Mouse (Mus musculus) embryonic stem cell, embryonic (primary cell): ENCODE measurements around the gene BC055324.
"Not testable (repeated sequence)": the region's sequence is repeated elsewhere in the genome, so short reads cannot be mapped to it uniquely, and the experiment has no call there.

Source experiments
- CTCF ChIA-PET, 4 experiments: fragments of 300-600 bp in 2 of 4; fragments of 350-600 bp in 2 of 4; sonication (Branson Sonifier 250); formaldehyde crosslinking; loops; one replicate each; lab custom pipeline; 2022; ENCODE audit warnings: inconsistent platforms in 2 of 4; lab: Charles Lee
- POLR2A ChIA-PET, 4 experiments: fragments of 300-600 bp in 2 of 4; fragments of 350-600 bp in 2 of 4; sonication (Branson Sonifier 250); formaldehyde crosslinking; loops; one replicate each; lab custom pipeline; 2022; ENCODE audit warnings: antibody characterized with exemption in 4 of 4, inconsistent platforms in 1 of 4; lab: Charles Lee

BC055324 gene

DNA sequence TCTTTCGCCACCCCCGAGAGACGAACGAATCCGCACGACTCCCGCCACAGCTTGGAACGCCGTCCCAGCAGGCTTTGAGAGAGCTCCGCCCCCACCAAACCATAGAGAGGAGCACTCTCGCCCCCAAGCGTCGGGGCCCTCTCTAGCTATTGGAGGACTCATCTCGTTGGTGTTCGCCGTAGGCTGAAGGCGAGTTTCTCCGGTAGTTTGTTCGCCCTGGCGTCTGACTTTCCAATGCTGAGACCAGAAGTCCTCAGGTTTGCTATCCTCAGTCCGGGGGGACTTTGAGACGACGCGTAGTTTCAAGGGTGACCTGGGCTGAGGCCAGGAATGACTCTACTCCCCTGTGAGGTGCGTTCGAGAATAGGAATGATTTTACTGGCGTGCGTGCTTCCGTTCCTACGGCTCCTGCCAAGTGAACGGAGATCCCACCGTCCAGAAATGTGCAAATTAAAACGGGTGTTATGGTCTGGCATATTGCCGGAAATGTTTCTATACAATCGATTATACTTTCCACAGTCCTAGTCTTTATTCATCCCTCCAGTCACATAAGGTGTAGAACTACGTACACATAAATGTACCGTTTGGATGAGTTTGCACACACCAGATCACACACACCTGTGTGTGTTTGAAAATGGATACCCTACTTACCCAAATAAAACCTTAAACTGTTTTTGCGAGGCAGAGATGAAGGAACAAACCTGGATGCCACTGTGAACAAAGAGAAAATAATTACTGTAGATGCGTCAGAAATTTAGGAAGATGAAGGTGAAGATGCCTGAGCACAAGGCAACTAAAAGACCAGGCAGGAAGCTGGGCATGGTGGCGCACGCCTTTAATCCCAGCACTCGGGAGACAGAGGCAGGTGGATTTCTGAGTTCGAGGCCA lies at the start of gene BC055324, which contains the start of gene Mettl18:
Gene BC055324 (minus strand): TSS at position 76 of the 888 bp plus-strand sequence.
Gene Mettl18 (plus strand): TSS at position 169 of the 888 bp plus-strand sequence.
- POLR2A ChIA-PET = interaction anchor here (0.6 to 2.7 kb wide), 35 partner anchors 9 to 1465 kb away, joined by 3 to 15 read pairs (median 4); partner anchors contain the start of genes Blzf1 (in 2 of the 4), Kifap3 (in 2 of the 4), Dcaf6 (in 1 of the 4) and Mpc2 (in 1 of the 4)
- CTCF ChIA-PET = interaction anchor here (0.6 to 1.4 kb wide), 8 partner anchors 26 to 1436 kb away, joined by 3 to 9 read pairs (median 4); no protein-coding TSS in a partner anchor

GRCm38 (mm10) chr1:164043549-164043948 lies 49.0 kb upstream of the BC055324 start:
- ChIA-PET POLR2A (no interaction called here), CTCF (interaction anchor here in 1 of 4 experiments (1.0 kb wide), 1 partner anchor 95 kb away, joined by 3 read pairs; no protein-coding TSS in a partner anchor)

DNA sequence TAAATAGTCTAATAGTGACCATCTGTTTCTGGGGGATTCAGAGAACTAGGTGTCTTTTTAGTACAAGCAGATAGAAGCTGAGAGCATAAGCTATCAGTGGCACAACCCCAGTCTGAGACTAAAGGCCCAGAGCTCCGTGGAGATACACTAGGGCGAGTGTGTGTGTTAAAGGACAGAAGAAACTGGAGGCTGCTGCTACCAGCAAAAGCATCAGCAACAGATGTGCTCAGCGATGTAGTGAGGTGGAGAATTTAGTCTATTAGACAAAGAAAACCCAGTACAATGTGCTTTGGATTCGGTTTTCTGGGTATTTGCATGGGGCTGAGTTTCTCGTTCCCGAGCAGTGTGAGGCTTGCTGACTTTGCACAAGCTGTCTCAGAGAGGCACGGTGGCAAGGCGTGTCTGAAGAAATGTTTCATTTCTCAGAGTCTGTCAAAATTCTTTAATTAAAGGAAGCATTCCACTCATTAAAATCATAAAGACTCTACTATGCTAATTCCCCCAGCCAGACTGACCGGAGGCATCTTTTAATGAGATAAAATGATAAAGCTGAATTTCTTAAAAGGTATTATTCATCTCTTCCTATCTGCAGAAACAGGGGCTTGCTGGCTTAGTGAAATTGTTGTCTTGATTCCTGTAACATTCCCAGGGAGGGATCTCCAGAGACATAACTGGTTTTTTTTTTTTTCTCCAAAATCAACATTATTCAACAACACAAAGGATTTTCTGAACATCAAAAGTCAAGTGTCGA lies 46.0 kb upstream of the BC055324 start:
- CTCF ChIA-PET = interaction anchor here in 2 of 4 experiments (0.9 to 2.6 kb wide), 2 partner anchors 13 to 98 kb away, joined by 3 to 7 read pairs; no protein-coding TSS in a partner anchor
- POLR2A ChIA-PET = no interaction called here

DNA sequence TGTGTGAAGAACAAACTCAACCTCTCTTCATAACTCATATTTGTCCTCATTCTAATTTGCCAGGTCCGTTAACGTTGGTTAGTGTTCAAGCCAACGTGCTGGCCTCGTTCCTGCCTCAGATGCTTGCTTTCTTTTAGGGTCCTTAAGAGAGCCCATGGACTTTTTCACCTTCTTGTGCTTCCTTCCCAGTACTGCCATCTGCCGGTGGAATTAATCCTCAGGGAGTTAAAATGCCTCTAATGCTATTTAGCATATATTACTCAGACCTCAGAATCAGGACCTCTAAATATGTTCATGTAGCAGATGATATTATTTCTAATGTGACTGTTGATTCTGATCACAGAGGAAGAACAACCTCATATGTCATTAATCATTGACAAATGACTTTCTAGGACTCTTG lies 32.8 kb upstream of the BC055324 start:
- CTCF ChIA-PET = interaction anchor here in 1 of 4 experiments (1.0 kb wide), 1 partner anchor 33 kb away, joined by 4 read pairs; the partner anchor contains the start of genes BC055324 and Mettl18

DNA sequence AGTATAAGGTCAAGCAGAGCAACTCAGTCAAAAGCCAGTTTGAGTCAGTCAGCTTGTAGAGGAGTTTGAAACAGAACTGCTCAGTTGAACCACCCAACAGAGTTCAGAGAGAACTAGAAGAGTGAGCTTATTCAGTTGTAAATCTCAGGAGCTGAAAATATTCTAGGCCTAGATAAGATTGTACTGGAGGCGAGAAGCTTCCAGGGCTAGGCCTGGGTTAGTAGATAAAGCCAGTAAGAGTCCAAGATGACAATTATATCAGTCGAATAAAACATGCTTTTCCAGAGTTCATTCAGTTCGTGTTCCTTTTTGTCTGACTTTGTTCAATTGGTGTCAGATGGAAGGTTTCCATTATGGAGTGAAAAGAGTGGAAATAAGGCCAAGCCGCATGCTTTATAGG lies 31.1 kb upstream of the BC055324 start:
- ChIA-PET POLR2A (no interaction called here), CTCF (no interaction called here)

More for the DNA sequence above, 32.8 kb upstream of the BC055324 start:
- POLR2A ChIA-PET = interaction anchor here in 1 of 4 experiments (2.4 kb wide), 1 partner anchor 11 kb away, joined by 6 read pairs; no protein-coding TSS in a partner anchor

DNA sequence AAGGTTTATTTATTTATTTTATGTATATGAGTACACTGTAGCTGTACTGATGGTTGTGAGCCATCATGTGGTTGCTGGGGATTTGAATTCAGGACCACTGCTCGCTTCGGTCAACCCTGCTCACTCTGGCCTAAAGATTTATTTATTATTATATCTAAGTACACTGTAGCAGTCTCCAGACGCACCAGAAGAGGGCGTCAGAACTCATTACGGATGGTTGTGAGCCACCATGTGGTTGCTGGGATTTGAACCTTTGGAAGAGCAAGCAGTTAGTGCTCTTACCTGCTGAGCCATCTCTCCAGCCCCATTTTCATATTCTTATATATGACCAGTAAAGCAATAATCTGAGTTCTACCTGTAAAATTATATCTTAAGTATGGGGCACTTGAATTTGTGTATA lies 27.5 kb upstream of the BC055324 start:
- POLR2A ChIA-PET, CTCF ChIA-PET: not testable (repeated sequence)

DNA sequence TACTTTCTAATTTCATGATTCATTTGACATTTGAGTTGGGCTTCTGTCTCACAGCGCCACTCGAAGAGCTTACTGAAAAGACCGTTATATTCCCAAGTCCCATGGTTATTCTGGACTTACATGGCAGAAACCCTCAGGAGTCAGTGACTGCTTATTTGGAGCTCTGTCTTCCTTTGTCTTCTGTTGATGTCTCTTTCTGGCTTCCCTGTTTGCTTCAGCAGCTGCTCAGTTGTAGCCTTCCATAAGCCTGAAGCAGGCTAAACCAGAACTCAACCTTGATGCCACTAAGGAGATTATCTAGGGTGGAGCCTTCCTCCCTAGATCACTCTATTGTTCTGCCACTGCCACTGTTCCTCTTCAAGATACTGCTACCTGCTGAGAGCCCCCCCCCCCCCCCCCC lies 26.1 kb upstream of the BC055324 start:
- POLR2A ChIA-PET = interaction anchor here (0.6 to 2.5 kb wide), 22 partner anchors 8 to 1634 kb away, joined by 3 to 12 read pairs (median 3); partner anchors contain the start of genes BC055324 (in 3 of the 4), Mettl18 (in 3 of the 4), Blzf1 (in 1 of the 4) and Slc19a2 (in 1 of the 4)
- CTCF ChIA-PET = interaction anchor here (0.6 to 1.4 kb wide), 13 partner anchors 10 to 1100 kb away, joined by 3 to 4 read pairs (median 3); partner anchors contain the start of genes BC055324 (in 1 of the 4), Gorab (in 1 of the 4), Kifap3 (in 1 of the 4) and Mettl18 (in 1 of the 4)

DNA sequence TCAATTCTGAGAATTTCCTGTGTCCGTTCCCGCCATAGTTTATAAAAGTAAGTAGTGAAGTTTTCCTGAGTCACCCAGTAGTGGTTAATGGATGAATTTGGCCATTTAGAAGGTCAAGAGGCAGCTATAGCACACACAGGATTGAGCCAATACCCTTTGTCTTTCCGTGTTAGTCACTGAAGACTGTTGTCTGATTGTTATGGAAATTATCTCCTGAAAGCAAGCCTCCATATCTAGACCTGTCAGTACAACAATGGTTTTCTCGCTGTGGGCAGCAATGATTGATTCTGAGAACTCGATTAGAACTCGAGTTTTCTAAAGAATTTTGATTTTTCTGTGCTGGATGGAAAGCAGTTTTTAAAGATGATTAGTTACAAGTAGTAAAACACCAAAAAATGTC lies 25.2 kb upstream of the BC055324 start:
- ChIA-PET POLR2A (interaction anchor here in 2 of 4 experiments (1.2 to 2.5 kb wide), 7 partner anchors 9 to 229 kb away, joined by 4 to 12 read pairs (median 7); partner anchors contain the start of genes BC055324 (in 2 of the 2), Mettl18 (in 2 of the 2) and Slc19a2 (in 1 of the 2)), CTCF (interaction anchor here in 2 of 4 experiments (1.1 to 1.4 kb wide), 2 partner anchors 13 to 118 kb away, joined by 3 to 4 read pairs; no protein-coding TSS in a partner anchor)

DNA sequence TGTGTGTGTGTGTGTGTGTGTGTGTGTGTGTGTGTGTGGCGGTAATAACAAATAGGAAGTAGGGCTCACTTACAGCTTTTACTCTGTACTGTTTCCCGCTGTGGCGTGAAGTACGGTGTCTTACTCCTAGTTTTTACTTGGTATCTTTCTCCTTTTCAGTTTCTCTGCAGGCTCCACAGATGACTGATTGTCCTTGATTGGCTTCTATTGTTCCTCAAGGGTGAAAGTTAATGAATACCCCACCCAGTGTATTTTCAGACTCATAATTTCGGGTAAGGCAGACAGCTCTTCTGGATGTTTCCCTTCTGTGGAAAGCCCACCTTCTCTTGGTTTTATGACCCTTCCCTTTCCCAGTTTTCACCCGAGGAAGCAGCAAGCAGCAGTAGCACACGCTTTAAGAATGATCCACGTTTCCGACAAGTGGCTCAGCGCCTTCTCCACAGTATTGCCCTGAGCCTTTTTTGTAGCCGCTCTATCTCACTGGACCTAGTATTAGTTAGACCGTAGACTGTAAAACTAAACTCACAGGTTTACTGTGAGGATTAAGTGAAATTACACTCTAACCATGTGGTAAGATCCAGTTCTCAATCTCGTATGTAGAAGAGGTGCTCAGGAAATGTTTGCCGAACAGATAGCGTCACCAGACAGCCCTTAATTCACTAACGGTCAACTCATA lies 23.8 kb upstream of the BC055324 start:
- ChIA-PET POLR2A (interaction anchor here in 3 of 4 experiments (0.6 to 2.5 kb wide), 10 partner anchors 8 to 1982 kb away, joined by 3 to 8 read pairs (median 3); partner anchors contain the start of genes BC055324 (in 2 of the 3) and Mettl18 (in 2 of the 3)), CTCF (interaction anchor here in 2 of 4 experiments (0.7 to 1.5 kb wide), 2 partner anchors 8 to 410 kb away, joined by 3 read pairs; no protein-coding TSS in a partner anchor)

DNA sequence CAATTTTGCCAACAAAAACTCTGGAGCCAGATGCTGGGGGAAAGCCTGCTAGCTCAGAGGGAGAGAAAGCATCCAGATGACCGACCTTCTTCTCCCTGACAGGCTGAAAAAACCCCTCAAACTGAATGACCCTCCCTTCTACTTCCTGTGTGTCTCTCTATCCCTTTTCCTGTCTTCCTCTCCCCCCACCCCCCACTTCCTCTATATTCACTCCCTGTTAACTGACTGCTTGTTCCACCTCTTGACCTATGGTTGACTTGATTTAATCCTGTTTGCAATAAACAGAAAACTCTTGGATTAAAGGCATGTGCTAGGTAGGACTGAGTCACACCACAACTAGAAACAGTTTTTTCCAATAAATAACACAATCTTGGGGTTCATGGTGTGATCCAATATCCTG lies 20.0 kb upstream of the BC055324 start:
- ChIA-PET CTCF (interaction anchor here in 3 of 4 experiments (0.7 kb wide), 5 partner anchors 51 to 645 kb away, joined by 3 to 15 read pairs (median 3); partner anchors contain the start of gene Kifap3 (in 1 of the 3)), POLR2A (interaction anchor here in 2 of 4 experiments (0.7 to 0.8 kb wide), 2 partner anchors 235 to 444 kb away, joined by 3 read pairs; partner anchors contain the start of gene Kifap3 (in 1 of the 2))

- ChIA-PET CTCF (interaction anchor here in 1 of 4 experiments (1.5 kb wide), 1 partner anchor 129 kb away, joined by 3 read pairs; no protein-coding TSS in a partner anchor), POLR2A (interaction anchor here in 1 of 4 experiments (0.6 kb wide), 1 partner anchor 9 kb away, joined by 3 read pairs; no protein-coding TSS in a partner anchor)
Measured at GRCm38 (mm10) chr1:164009235-164009634, 14.6 kb upstream of the BC055324 start.

DNA sequence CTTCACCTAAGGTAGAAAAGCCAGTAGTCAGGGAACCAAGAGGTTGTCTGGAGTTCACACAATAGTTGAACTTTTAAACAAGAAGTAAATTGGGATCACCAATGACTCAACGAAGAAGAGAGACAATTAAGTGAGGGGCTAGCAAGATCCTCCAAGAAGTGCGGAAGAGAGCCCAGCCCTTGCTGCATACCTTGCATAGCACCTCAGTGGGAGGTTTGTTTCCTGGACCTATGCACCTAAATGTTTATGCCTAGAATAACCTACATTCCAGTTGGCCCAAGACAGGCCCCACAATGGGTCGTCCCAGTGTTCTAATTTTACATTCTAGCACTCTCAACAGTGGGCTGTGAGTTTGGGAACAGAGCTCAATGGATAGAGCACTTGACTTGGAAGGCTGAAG lies 9.7 kb upstream of the BC055324 start:
- CTCF ChIA-PET = no interaction called here
- POLR2A ChIA-PET = interaction anchor here (0.6 to 2.8 kb wide), 9 partner anchors 10 to 312 kb away, joined by 3 to 15 read pairs (median 5); partner anchors contain the start of genes BC055324 (in 3 of the 4) and Mettl18 (in 3 of the 4)

DNA sequence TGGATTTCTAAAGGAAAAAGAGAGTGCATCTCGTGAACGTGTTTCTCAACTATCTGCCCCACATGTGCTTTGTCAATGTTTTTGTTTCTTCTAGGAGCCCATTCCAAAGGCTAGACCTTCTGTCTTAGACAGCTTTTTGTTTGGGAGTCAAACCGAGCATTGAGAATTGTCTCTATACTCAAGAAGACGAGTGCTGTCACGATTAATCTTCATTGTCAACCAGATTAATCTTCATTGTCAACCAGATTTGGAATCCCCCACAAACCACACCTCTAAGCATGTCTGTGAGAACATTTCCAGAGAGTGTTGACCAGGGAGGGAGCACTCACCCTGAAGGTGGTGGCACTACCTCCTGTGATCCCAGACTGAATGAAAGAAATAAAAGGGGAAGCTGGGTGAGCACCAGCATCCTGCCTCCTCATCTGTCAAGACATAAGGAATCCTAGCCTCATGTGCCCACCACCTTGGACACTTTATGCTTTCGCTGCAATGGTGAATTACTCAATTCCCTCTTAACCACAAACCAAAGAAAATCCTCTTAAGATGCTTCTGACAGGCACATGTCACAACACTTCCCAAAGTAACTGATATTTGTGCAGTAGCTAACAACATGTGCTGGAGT lies 7.3 kb upstream of the BC055324 start:
- ChIA-PET CTCF (no interaction called here), POLR2A (interaction anchor here in 2 of 4 experiments (0.7 to 1.6 kb wide), 3 partner anchors 9 to 28 kb away, joined by 3 read pairs; no protein-coding TSS in a partner anchor)

DNA sequence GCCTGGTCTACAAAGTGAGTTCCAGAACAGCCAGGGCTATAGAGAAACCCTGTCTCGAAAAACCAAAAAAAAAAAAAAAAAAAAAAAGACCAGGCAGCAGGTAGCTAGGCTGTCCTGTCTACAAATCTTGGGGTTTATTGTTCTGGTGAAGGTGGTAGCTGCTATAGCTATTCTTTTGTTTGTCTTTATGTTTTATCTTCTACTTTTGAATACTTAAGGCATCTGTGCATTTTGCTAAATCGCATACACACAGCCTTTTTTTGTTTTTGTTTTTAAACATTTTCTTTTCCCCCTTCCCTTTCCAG lies 965 bp upstream of the BC055324 start:
- POLR2A ChIA-PET = interaction anchor here (0.7 to 2.7 kb wide), 8 partner anchors 8 to 217 kb away, joined by 3 to 15 read pairs (median 4); partner anchors contain the start of gene Kifap3 (in 1 of the 4)
- CTCF ChIA-PET = interaction anchor here in 3 of 4 experiments (0.6 to 1.4 kb wide), 6 partner anchors 65 to 1436 kb away, joined by 3 to 9 read pairs (median 4); no protein-coding TSS in a partner anchor

GRCm38 (mm10) chr1:163994173-163994720 lies 349 bp downstream of the BC055324 start:
- POLR2A ChIA-PET = interaction anchor here (0.6 to 2.7 kb wide), 30 partner anchors 8 to 1466 kb away, joined by 3 to 15 read pairs (median 5); partner anchors contain the start of genes Blzf1 (in 2 of the 4), Dcaf6 (in 1 of the 4), Kifap3 (in 1 of the 4) and Mpc2 (in 1 of the 4)

More at GRCm38 (mm10) chr1:163994173-163994720, 349 bp downstream of the BC055324 start:
- CTCF ChIA-PET = interaction anchor here in 1 of 4 experiments (0.9 to 1.0 kb wide), 2 partner anchors 26 to 33 kb away, joined by 3 to 4 read pairs; no protein-coding TSS in a partner anchor
